Mouse (Mus musculus) frontal cortex, adult 2 months (tissue): ENCODE measurements at regions not wholly inside any gene's neighbourhood (a gene's known extent, or its start where the extent isn't known, plus 50 kb on each side); places are given as distances from the start of the nearest gene placed in this dataset.

Experiments used
- DNase-seq, 2 experiments: peaks; one replicate each; pipeline ENCODE4 v3.0.0; 2022; ENCODE audit warnings: low spot score in 1 of 2; ENCODE audit errors: extremely low spot score in 1 of 2

- no peak for DNase-seq
Measured at GRCm38 (mm10) chr3:57228400-57228799, 73.4 kb downstream of the Tm4sf1 start.

GRCm38 (mm10) chr3:57223773-57224172 is 78.0 kb downstream of the Tm4sf1 start:
- DNase-seq: peak in 1 of 2 experiments; percentile 9

DNA sequence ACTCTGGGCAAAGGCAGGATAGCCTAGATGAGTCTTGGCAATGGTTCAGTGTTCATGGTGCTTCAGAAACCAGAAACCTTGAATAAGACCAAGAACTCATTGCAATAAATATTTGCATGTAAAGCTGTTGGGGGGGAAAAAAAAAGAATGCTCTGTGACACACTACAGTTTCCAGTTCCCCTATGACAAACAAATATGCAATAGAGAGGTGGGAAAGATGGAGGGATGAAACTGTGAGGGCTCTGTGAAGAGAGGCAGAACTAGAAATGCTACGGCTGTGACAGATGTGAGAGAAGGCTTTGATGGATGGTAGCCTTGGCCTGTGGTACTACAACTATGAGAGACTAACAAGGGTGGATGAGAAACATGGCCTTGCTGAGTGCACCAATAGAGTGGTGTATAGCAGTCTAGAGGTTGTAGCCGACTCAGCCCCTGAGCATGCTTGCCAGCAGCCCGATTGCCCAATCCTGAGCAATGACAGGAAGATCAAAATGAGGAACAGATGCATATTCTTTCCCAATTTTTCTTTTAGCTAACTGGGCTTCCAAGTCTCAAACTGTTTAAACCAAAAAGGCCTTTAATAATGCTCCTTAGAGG is 79.4 kb downstream of the Tm4sf1 start:
- DNase-seq: no peak

GRCm38 (mm10) chr3:57218431-57218830 is 83.4 kb downstream of the Tm4sf1 start:
- DNase-seq: no peak

GRCm38 (mm10) chr3:57204066-57204723 is 97.6 kb downstream of the Tm4sf1 start:
- DNase-seq: peak; percentile 8 to 87

- no peak for DNase-seq
Measured at GRCm38 (mm10) chr3:57203418-57203817, 98.4 kb downstream of the Tm4sf1 start.

- DNase-seq: no peak
Measured at GRCm38 (mm10) chr3:57181587-57181986, 120.2 kb downstream of the Tm4sf1 start.

DNA sequence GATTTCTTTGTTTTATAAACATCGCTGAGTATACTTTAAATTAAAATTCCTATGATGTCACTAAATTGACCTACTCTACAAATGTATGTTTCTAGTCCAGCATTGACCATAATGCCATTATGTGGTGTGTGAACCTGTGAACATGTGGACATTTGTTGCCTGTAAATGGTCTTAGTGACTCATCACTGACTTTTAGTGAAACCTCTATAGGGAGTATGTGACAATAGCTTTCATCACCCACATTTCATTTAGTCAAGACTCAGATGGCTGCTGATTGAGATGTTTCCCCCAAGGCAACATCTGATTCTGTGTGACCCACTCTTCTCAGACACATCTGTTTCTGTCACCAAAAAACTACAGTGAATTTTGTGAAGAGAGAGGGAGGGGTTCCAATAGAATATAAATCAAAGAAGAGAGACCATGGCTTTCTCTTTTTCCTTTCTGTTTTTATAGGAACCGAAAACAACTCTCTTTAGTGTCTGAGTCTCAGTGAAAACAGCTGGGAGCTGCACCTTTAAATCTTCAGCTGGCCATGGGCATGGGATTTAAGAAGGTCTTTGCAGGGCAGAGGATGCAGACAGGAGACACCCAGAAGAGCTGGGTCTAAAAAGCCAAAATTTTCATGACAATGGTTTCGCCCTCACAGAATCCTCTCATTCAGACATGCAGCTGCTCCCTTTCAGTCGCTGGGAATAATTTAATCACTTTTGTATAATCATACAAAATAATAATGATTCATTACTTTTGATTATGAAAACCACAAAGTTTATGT is 148.4 kb downstream of the Tm4sf1 start:
- DNase-seq: no peak

DNA sequence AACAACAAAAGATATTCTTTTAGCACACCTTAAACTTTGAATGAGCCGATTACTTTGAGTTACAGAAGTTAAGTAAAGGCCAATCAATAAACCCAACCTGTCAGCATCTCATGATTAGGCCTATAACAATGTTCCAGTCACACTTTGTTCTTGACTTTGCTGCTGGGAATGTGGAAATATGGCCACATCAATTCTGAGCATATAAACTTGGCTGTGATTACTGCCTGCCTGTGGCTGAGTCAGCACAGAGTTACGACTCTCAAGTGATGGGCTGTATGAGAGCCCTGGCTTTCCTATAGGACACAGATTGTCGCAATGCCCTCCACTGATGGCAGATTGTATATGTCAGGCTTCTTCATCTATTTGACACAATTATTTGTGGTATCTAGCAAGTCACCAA is 152.6 kb downstream of the Tm4sf1 start:
- no peak for DNase-seq

GRCm38 (mm10) chr3:57136847-57137246 is 164.9 kb downstream of the Tm4sf1 start:
- no peak for DNase-seq

- DNase-seq: peak in 1 of 2 experiments; percentile 23
Measured at GRCm38 (mm10) chr3:57128606-57129005, 173.2 kb downstream of the Tm4sf1 start.

DNA sequence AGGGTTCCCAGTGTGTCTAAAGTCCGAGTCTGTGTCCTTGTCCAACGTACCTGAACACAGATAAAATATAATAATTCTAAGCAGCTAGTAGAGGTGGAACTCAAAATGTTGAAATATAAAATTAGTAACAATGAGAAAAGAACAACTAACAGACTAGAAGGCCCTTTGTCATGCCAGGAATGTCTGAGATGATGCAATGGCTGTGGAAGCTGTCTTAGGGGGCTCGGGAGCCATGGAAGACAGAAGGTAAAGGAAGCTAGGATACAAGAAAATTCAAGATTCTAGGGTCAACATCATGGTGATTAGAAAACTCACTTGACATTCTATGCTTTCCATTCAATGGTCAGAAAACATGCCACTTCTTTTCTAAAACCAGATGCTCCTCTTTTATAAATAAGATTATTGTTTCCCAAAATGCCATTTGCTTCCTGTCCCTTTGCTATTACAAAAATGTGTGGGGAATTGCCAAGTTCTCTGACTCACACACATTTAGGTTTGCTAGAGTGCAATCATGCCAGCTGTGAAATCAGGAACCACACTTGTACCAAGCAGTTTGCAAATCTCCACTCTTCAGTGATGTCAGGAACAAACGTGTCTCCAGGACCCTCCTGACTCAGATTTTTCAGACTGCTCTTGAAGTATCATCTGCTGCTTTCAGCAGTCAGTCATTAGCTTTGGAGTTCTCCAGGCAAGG is 175.8 kb downstream of the Tm4sf1 start:
- peak in 1 of 2 experiments; percentile 57 for DNase-seq

GRCm38 (mm10) chr3:57118016-57118415 is 183.8 kb downstream of the Tm4sf1 start:
- no peak for DNase-seq

GRCm38 (mm10) chr3:57102254-57102653 is 199.5 kb downstream of the Tm4sf1 start:
- DNase-seq: peak in 1 of 2 experiments; percentile 41

DNA sequence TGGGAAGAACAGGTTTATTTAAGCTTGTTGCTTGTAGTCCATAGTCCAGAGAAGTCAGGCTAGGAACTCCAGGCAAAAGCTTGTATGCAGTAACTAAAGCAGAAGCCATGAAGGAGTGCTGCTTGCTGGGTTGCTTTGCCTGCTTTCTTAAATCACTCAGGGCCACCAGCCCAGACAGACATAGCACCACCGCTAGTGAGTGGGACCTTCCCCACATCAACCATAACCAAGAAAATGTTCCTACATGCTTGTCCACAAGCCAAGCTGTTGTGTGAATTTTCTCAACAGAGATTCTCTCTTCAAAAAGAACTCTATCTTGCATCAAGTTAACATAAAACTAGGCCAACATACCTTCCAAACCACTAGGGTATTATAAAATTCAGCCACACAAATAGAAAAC is 201.3 kb downstream of the Tm4sf1 start:
- DNase-seq: no peak

DNA sequence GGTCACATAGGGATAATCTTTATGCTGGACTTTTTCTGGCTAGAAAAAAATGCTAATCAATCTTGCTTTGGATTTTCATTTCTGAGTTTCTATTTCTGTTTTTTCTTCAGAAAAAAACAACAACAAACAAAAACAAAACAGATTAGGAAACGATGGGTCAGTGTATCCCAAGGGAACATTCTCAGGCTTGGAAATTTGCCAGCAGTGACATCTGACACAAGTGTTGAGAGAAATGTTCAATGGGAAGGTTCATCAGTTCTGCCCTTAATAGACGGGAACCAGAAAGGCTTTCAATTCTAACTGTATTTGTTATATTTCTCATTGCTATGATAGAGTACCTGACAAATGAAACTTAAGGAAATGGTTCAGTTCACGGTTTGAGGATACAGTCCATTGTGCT is 206.9 kb downstream of the Tm4sf1 start:
- DNase-seq: no peak

- DNase-seq: no peak
Measured at GRCm38 (mm10) chr3:57093201-57093940, 208.4 kb downstream of the Tm4sf1 start.

DNA sequence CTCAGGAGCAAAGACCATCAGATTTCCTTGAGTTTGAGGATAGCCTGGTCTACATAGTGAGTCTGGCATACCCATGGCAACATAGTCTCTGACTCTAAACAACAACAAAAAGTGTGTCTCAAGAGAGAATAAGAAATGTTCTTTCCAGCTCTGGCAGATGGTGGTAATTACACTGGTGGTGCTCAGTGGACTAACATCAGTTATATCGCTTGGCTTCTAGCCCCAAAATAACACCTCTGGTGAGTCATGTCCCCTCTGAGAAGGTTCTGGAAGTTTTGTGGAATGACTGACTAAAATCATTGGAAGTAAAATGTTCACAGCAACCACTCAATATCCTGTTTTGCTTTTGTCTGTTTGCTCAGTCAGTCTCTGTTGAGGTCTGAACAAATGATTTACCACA is 227.3 kb downstream of the Tm4sf1 start:
- DNase-seq: peak in 1 of 2 experiments; percentile 32

DNA sequence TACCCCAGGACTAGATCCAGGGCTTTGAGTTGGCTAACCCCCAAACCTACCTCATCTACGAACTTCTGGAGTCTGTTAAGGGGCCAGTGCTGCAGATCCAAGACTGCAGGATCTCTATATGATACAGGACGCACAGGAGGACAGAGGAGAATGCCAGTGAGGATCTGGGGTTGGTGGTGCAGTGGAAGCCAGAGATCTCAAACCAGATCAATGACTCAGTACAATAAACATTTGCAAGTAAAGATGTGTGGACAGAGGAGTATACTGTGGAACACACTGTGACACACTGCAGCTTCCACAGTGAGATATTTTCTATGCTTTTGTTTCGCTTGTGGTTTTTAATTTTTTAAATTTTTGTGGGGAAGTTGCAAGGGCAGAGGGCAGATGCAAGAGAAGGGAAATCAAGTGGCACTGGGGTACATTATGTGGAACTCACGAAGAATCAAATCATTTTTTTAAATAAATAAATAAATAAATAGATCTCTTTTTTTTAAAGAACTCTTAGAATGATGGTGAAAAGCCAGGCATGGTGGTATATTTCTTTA is 227.8 kb downstream of the Tm4sf1 start:
- no peak for DNase-seq

DNA sequence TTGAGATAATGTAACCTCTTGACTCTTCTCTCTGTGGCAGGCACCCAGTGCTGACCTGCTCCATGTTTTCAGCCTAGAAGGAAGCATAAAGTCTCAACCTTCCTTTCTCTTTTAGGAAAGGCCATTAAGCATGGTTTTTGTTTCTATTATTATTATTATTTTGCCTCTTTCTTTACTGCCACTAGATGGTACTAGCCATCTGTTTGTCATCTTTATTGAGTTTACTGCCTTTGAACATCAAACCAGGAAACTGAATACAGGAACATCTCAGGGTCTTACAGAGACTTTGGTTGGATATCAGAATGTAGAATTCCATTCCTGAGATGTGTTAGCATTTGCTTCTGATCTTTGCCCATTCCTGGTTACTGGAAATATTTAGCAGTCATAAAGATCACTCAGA is 268.8 kb downstream of the Tm4sf1 start:
- DNase-seq: no peak
